Mouse (Mus musculus): Measurements from ENCODE around the gene Banf2. TPM values are rescaled to one million over a fixed set of nuclear protein-coding genes. Genes with fewer than 3 reads are reported as not detected.

The Banf2 gene
- total RNA-seq, 1 experiment = not detected

GRCm38 (mm10) chr2:143990997-143991396 lies 41.9 kb upstream of the Banf2 start:
- Histone ChIP-seq H3K27ac (ENCODE audit: insufficient read depth, low read depth, low read length, poor library complexity, severe bottlenecking) (no peak overlapping the region), H3K9me3 (ENCODE audit: control insufficient read depth, insufficient read depth, low read depth, low read length) (no peaks in the 10 kb centered on the region), H3K4me3 (ENCODE audit: insufficient read depth in 1 of 2, low read depth in 1 of 2, low read length in 2 of 2, poor library complexity in 1 of 2, severe bottlenecking in 1 of 2) (no peak overlapping the region), H3K4me1 (ENCODE audit: control insufficient read depth in 2 of 2, insufficient read depth in 2 of 2, low read length in 2 of 2, poor library complexity in 1 of 2) (no peaks in the 10 kb centered on the region), H3K36me3 (ENCODE audit: control insufficient read depth, insufficient read depth, low read length, poor library complexity, severe bottlenecking) (peaks cover 3% of the 10 kb centered on the region; the same call in 1 of the 2 replicates), H3K9ac (ENCODE audit: insufficient read depth, low read depth, low read length, poor library complexity, severe bottlenecking) (no peak overlapping the region)
- DNase-seq (ENCODE audit: low read depth, low spot score) = no peak
- in situ Hi-C loops (cut with MboI; ENCODE audit: low sequenced_read_pairs in 2 of 2, unreplicated experiment in 2 of 2) = no loop called here
- TF ChIP-seq ZNF384 (IDR thresholded peaks at IDR 0.05; ENCODE audit: low read depth, low read length) (no peak), CHD2 (IDR thresholded peaks at IDR 0.05; ENCODE audit: low read depth, low read length) (no peak), HCFC1 (IDR thresholded peaks at IDR 0.05; ENCODE audit: borderline replicate concordance, insufficient read depth, low read length) (no peak), ZC3H11A (IDR thresholded peaks at IDR 0.05; ENCODE audit: borderline replicate concordance, low read depth, low read length) (no peak), MAFK (IDR thresholded peaks at IDR 0.05; ENCODE audit: insufficient read depth, low read depth, low read length) (no peak)

- in situ Hi-C loops (cut with MboI; ENCODE audit: low sequenced_read_pairs in 2 of 2, unreplicated experiment in 2 of 2) = no loop called here
- no peak overlapping the region for H3K4me3 ChIP-seq (ENCODE audit: insufficient read depth in 1 of 2, low read depth in 1 of 2, low read length in 2 of 2, poor library complexity in 1 of 2, severe bottlenecking in 1 of 2)
- no peaks in the 10 kb centered on the region for H3K4me1 ChIP-seq (ENCODE audit: control insufficient read depth in 2 of 2, insufficient read depth in 2 of 2, low read length in 2 of 2, poor library complexity in 1 of 2)
- no peak for DNase-seq (ENCODE audit: low read depth, low spot score)
- H3K27ac ChIP-seq (ENCODE audit: insufficient read depth, low read depth, low read length, poor library complexity, severe bottlenecking) = no peak overlapping the region
- no peak overlapping the region for H3K9ac ChIP-seq (ENCODE audit: insufficient read depth, low read depth, low read length, poor library complexity, severe bottlenecking)
- no peaks in the 10 kb centered on the region for H3K9me3 ChIP-seq (ENCODE audit: control insufficient read depth, insufficient read depth, low read depth, low read length)
- H3K36me3 ChIP-seq (ENCODE audit: control insufficient read depth, insufficient read depth, low read length, poor library complexity, severe bottlenecking) = peaks cover 1% of the 10 kb centered on the region; the same call in 1 of the 2 replicates
- no peak for TF ChIP-seq ZNF384 (IDR thresholded peaks at IDR 0.05; ENCODE audit: low read depth, low read length)
- no peak for TF ChIP-seq CHD2 (IDR thresholded peaks at IDR 0.05; ENCODE audit: low read depth, low read length)
These were observed 40.7 kb upstream of the Banf2 start for GRCm38 (mm10) chr2:143991964-143992672.

GRCm38 (mm10) chr2:143992977-143993376 lies 39.9 kb upstream of the Banf2 start:
- TF ChIP-seq CHD2 (IDR thresholded peaks at IDR 0.05; ENCODE audit: low read depth, low read length) = no peak
- H3K9me3 ChIP-seq (ENCODE audit: control insufficient read depth, insufficient read depth, low read depth, low read length) = no peaks in the 10 kb centered on the region
- H3K36me3 ChIP-seq (ENCODE audit: control insufficient read depth, insufficient read depth, low read length, poor library complexity, severe bottlenecking) = peaks cover 1% of the 10 kb centered on the region; the same call in 1 of the 2 replicates
- no peaks in the 10 kb centered on the region for H3K4me1 ChIP-seq (ENCODE audit: control insufficient read depth in 2 of 2, insufficient read depth in 2 of 2, low read length in 2 of 2, poor library complexity in 1 of 2)
- no peak overlapping the region for H3K4me3 ChIP-seq (ENCODE audit: insufficient read depth in 1 of 2, low read depth in 1 of 2, low read length in 2 of 2, poor library complexity in 1 of 2, severe bottlenecking in 1 of 2)
- DNase-seq (ENCODE audit: low read depth, low spot score) = no peak
- in situ Hi-C loops (cut with MboI; ENCODE audit: low sequenced_read_pairs in 2 of 2, unreplicated experiment in 2 of 2) = no loop called here
- H3K9ac ChIP-seq (ENCODE audit: insufficient read depth, low read depth, low read length, poor library complexity, severe bottlenecking) = no peak overlapping the region
- no peak overlapping the region for H3K27ac ChIP-seq (ENCODE audit: insufficient read depth, low read depth, low read length, poor library complexity, severe bottlenecking)

- no peak for DNase-seq (ENCODE audit: low read depth, low spot score)
- H3K27ac ChIP-seq (ENCODE audit: insufficient read depth, low read depth, low read length, poor library complexity, severe bottlenecking) = no peak overlapping the region
- no peaks in the 10 kb centered on the region for H3K9me3 ChIP-seq (ENCODE audit: control insufficient read depth, insufficient read depth, low read depth, low read length)
- H3K9ac ChIP-seq (ENCODE audit: insufficient read depth, low read depth, low read length, poor library complexity, severe bottlenecking) = no peak overlapping the region
- no peak overlapping the region for H3K4me3 ChIP-seq (ENCODE audit: insufficient read depth in 1 of 2, low read depth in 1 of 2, low read length in 2 of 2, poor library complexity in 1 of 2, severe bottlenecking in 1 of 2)
- peaks cover 0 to 4% of the 10 kb centered on the region in 2 experiments; a peak in 1 of 4 replicates for H3K4me1 ChIP-seq (ENCODE audit: control insufficient read depth in 2 of 2, insufficient read depth in 2 of 2, low read length in 2 of 2, poor library complexity in 1 of 2)
- H3K36me3 ChIP-seq (ENCODE audit: control insufficient read depth, insufficient read depth, low read length, poor library complexity, severe bottlenecking) = no peaks in the 10 kb centered on the region; the same call in 1 of the 2 replicates
- in situ Hi-C loops (cut with MboI; ENCODE audit: low sequenced_read_pairs in 2 of 2, unreplicated experiment in 2 of 2) = no loop called here
- TF ChIP-seq HCFC1 (IDR thresholded peaks at IDR 0.05; ENCODE audit: borderline replicate concordance, insufficient read depth, low read length) (no peak), ZC3H11A (IDR thresholded peaks at IDR 0.05; ENCODE audit: borderline replicate concordance, low read depth, low read length) (no peak), MAFK (IDR thresholded peaks at IDR 0.05; ENCODE audit: insufficient read depth, low read depth, low read length) (no peak), ZNF384 (IDR thresholded peaks at IDR 0.05; ENCODE audit: low read depth, low read length) (no peak), CHD2 (IDR thresholded peaks at IDR 0.05; ENCODE audit: low read depth, low read length) (no peak)
These were observed 30.5 kb upstream of the Banf2 start for GRCm38 (mm10) chr2:144002229-144002984.

Measured in ES-E14 (cell line).